Mouse (Mus musculus) macrophage (primary cell): Measurements from ENCODE around the gene Vmn2r90. TPM values are rescaled to one million over a fixed set of nuclear protein-coding genes. Genes with fewer than 3 reads are reported as not detected.
"Not testable (repeated sequence)": the region's sequence is repeated elsewhere in the genome, so short reads cannot be mapped to it uniquely, and the experiment has no call there.

Source experiments
- H3K27ac ChIP-seq: fragments of 350-480 bp; formaldehyde crosslinking; 2 replicates; pipeline ENCODE4 v1.9.0; 2021
- H3K36me3 ChIP-seq: fragments of 350-480 bp; formaldehyde crosslinking; 2 replicates; pipeline ENCODE4 v1.9.0; 2021; ENCODE audit errors: inconsistent target
- H3K4me3 ChIP-seq: fragments of 350-480 bp; formaldehyde crosslinking; 2 replicates; pipeline ENCODE4 v1.9.0; 2021; ENCODE audit errors: inconsistent target
- H3K79me2 ChIP-seq: fragments of 350-480 bp; formaldehyde crosslinking; 2 replicates; pipeline ENCODE4 v1.9.0; 2021; ENCODE audit errors: inconsistent target
- WGBS: methylation state at CpG from one replicate; pipeline ENCODE4 v1.1.7; 2026; ENCODE audit warnings: inconsistent platforms; ENCODE audit not compliant: missing documents; 5-methylcytosine and 5-hydroxymethylcytosine counted together
- polyA plus RNA-seq: library from polyadenylated mRNA; stranded (reverse); fragments of 250-400 nt; gene quantifications from 3 replicates; pipeline ENCODE4 v1.2.4, GENCODE M21; 2018; ENCODE audit warnings: inconsistent platforms
- total RNA-seq, 78 experiments: library from RNA; depleted of rRNA; stranded (reverse); fragments of 250-400 nt; gene quantifications; 1 replicate in 9 of 78; 2 replicates in 24 of 78; 3 replicates in 43 of 78; 4 replicates in 2 of 78; pipeline ENCODE4 v1.2.4; 2018; ENCODE audit warnings: inconsistent platforms in 56 of 78

Gene Vmn2r90
- 1 to 10 TPM in 3 of 26 experiments, under 1 TPM in 4, not detected in 19; 0.29 to 1.5 (median 0.71) TPM for total RNA-seq (2018; cell fraction: chromatin; rRNA removed)
- total RNA-seq (2018; cell fraction: cytosol; rRNA removed): under 1 TPM in 9 of 26 experiments, not detected in 17; 0.04 to 0.22 (median 0.10) TPM
- under 1 TPM in 9 of 26 experiments, not detected in 17; 0.12 to 0.84 (median 0.37) TPM for total RNA-seq (2018; cell fraction: nucleus; rRNA removed)
- not detected in 3 replicates for polyA plus RNA-seq

DNA sequence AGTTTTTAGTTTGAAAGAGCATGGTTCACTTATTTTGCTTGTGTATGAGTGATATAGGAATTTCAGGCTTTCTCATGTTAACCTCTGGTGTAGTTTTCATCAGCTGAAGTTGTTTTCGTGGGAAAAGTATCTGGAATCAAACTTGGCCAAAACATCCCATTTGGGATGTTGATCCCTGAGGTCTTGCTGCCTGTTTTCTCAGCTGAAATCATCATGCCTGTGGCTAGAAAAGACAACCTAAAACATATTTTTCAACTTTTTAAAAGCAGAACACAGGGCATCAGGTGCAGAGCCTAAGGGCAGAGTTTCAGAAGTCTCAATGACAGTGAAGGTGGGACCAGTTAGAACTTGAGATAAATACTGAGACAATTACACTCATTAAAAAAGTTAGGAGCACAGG, at the start of gene Vmn2r90:
Vmn2r90 (plus strand) TSS at position 301 of the 400 bp plus-strand sequence.
- Histone ChIP-seq H3K79me2 (no peaks in the 10 kb centered on the region), H3K4me3 (no peak within 1 kb of the TSS), H3K27ac (no peak within 1 kb of the TSS), H3K36me3 (no peaks in the 10 kb centered on the region)
- WGBS: 81% methylated on average over 1 of the region's 1 CpGs

DNA sequence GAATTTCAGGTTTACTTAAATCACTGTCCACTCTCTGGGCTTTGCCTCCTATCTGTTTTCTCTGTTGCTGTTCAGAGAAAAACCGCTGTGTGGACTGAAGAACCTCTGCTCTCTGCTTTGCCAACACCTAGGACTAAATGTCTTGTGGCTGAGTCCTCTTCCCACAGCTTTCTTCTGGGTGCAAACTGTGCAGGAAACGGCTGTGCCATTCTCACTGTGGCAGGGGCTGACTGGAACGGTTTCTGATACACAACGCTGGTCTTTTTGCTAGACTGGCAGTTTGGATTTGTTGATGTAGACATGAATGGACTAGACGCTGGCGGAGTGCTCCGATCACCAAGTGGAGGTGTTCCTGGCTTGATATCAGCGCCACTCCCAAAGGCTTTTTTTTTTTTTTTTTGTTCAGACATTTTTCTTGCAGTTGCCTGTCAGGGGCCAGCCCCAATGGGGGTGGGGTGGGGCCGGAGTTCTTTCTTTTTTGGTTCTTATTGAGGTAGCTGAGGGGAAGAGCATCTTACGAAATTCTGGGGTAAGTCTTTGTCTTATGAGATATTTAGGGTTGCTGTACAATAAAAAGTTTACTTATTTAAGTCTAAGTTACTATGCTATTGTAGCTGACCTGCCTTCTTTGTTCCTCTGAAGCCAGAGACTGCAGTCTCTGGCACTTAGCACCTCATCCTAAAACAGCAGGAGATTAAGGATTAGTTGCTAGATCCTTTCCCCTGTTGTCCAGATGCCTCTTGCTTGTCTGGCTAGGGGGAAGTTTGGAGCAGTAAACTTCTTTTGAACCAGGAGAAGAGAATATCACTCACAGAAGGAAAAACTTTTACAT, 48.3 kb upstream of the Vmn2r90 start:
- WGBS: 8% methylated on average over 10 of the region's 10 CpGs
- no peak overlapping the region for H3K4me3 ChIP-seq
- no peaks in the 10 kb centered on the region for H3K36me3 ChIP-seq
- no peaks in the 10 kb centered on the region for H3K79me2 ChIP-seq
- H3K27ac ChIP-seq: no peak overlapping the region

DNA sequence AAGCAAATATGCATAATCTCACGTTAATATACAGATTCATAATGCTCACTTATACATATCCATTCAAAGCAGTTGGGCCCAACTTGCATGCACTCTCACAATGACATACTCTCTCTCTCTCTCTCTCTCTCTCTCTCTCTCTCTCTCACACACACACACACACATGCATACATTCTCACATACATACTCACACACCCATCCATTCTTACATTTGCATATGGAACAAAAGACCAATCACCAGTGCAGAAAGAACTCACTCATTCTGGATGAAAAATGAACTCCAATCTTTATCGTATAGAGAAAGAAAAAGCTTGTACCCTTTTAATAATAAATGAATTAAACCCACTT, 47.7 kb upstream of the Vmn2r90 start:
- Histone ChIP-seq H3K4me3 (no peak overlapping the region), H3K27ac (no peak overlapping the region), H3K79me2 (no peaks in the 10 kb centered on the region), H3K36me3 (no peaks in the 10 kb centered on the region)
- WGBS: 63% methylated on average over 2 of the region's 2 CpGs

DNA sequence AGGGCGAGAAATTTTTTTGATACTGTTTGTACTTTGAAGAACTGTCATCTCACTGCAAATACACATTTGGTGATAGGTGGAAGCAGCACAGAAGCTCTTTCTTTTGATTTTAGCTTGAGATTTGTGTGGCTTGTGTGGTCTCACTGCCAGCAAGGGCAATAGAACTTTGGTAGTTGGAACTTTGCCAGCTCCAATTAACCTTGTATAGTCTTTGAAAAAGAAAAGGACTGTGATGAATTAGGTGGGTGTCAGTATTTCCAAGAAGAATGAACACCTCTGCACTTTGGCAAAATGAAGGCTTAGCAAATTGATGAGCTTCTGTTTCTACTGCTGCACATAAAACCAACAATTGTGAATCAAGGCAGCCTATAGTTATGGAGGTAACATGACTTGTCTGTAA, 24.8 kb upstream of the Vmn2r90 start:
- no peaks in the 10 kb centered on the region for H3K79me2 ChIP-seq
- WGBS: 93% methylated on average over 1 of the region's 1 CpGs
- no peaks in the 10 kb centered on the region for H3K36me3 ChIP-seq
- H3K27ac ChIP-seq: no peak overlapping the region
- no peak overlapping the region for H3K4me3 ChIP-seq

DNA sequence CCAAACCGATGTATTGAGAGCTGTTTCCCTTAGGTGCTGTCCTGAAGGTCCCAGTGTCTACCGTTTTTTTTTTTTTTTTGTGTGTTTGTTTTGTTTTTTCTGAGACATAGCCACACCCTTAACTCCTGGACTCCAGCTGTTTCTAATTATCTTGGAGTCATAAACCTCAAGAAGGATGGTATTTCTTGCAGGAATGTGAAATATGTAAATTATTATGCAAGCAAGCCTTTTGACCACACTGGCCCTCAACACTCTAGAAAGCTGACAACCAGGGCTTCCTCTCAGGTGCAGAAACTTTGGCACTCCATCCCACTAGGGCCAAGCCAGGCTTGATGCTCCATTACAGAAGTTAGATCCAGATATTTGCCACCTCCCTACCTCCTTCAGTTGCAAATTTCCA, 12.9 kb upstream of the Vmn2r90 start:
- no peak overlapping the region for H3K27ac ChIP-seq
- no peaks in the 10 kb centered on the region for H3K36me3 ChIP-seq
- no peaks in the 10 kb centered on the region for H3K79me2 ChIP-seq
- no peak overlapping the region for H3K4me3 ChIP-seq
- WGBS: 86% methylated on average over 2 of the region's 2 CpGs

DNA sequence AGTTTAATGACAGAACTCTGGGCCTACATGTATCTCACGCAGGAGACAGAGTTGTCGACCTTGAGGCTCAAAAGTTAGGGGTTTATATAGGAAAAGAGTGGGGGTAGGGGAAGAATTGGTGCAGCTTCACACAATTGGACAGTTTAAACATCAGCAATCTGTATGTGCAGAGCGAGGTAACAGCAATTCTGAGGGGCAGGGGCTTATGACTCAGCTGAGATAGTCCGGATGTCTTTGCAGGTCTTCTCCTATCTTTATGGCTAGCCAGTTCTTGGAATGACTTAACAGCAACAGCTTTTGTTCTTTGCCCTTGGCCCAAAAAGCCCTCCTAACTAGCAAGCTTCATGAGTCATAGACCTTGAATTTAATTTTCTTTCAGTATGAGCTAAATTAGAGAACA, 28.8 kb downstream of the Vmn2r90 start:
- not testable (repeated sequence) for H3K4me3 ChIP-seq, H3K36me3 ChIP-seq, H3K27ac ChIP-seq, H3K79me2 ChIP-seq
- WGBS: 79% methylated on average over 4 of the region's 4 CpGs

DNA sequence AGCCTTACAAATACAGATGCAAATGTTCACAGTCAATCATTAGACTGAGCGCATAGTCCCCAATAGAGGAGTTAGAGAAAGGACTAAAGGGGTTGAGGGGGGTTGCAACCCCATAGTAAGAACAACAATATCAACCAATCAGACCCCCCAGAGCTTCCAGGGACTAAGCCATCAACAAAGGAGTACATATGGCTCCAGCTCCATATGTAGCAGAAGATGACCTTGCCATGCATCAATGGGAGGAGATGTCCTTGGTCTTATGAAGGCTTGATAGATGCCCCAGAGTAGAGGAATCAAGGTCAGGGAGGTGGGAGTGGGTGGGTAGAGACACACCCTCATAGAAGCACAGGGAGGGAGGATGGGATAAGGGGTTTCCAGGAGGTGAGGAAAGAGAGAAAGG, 35.1 kb downstream of the Vmn2r90 start:
- WGBS: 100% methylated on average over 1 of the region's 1 CpGs
- Histone ChIP-seq H3K27ac (no peak overlapping the region), H3K79me2 (no peaks in the 10 kb centered on the region), H3K36me3 (no peaks in the 10 kb centered on the region), H3K4me3 (no peak overlapping the region)

DNA sequence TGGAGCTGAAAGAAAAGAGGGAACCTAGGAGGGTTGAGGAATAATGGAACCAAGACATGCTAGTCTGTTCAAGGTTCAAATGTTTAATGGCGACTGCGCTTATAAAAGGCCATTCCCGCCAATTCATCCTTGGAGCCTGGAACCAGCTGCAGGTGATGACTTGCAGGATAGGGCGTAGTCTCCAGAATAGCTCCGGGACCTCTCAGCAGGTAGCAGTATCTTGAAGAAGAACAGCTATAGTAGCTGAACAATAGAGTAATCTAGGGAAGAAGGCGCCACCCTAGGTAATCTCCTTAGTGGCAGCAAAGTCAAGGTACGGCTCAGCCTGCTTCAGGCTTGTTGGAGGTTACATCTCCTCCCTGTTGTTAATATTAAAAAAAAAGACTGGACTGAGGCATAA, 35.8 kb downstream of the Vmn2r90 start:
- H3K79me2 ChIP-seq, H3K36me3 ChIP-seq, H3K4me3 ChIP-seq, H3K27ac ChIP-seq: not testable (repeated sequence)
- WGBS: 91% methylated on average over 7 of the region's 7 CpGs

DNA sequence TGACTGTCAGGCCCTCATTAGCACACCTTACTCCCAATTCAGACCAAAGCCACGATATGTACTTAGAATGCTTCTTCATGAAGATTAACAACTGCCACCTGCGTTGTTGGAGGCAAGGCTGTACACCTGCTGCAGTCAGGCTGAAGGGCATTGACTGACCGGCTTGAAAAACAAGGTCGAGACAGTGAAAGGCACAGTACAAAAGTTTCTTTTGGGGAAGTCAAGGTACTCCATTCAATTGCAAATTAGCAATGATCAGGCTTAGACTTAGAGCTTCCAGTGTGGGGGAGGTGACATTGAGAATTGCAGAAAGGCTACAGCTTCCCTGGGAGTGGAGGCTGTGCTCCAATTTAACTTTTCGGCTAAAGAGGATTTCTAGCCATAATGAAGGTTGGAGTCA, 36.4 kb downstream of the Vmn2r90 start:
- not testable (repeated sequence) for H3K36me3 ChIP-seq, H3K4me3 ChIP-seq, H3K27ac ChIP-seq, H3K79me2 ChIP-seq
- 87% methylated on average over 5 of the region's 5 CpGs for WGBS

DNA sequence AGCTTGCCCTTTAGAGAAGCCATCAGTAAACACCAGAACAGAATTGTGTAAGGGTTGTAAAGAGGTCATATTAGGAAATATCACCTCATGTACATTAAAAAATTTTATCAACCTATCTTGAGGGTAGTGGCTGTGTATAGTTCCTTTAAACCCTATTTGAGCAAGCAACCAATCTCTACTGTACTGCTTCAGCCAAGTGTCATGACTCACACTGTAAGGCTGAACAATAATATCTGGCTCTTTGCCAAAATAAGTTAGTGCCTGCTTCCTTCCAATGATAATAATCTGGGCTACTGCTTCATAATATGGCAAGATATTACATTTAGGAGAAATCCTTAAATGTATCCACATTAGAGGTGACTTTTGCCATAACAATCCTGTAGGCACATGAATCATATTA, 38.0 kb downstream of the Vmn2r90 start:
- not testable (repeated sequence) for H3K27ac ChIP-seq, H3K4me3 ChIP-seq, H3K79me2 ChIP-seq, H3K36me3 ChIP-seq

DNA sequence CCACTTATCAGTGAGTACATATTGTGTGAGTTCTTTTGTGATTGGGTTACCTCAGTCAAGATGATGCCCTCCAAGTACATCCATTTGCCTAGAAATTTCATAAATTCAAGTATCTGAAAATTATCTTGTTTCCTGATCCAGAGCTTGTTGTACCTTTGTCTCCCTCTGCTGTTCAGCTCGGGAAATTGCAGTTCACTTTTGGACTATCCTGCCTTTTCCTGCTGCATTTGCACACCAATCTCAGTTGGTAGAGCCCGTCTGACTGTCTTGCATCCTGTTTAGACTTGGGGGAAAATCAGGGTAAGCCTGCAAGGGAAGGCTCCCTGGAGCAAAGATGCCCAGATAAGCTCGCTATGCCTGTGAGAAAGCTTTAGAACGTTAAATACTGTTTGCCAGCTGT, 45.8 kb downstream of the Vmn2r90 start:
- WGBS: 6% methylated on average over 4 of the region's 4 CpGs
- H3K36me3 ChIP-seq, H3K79me2 ChIP-seq, H3K27ac ChIP-seq, H3K4me3 ChIP-seq: not testable (repeated sequence)

DNA sequence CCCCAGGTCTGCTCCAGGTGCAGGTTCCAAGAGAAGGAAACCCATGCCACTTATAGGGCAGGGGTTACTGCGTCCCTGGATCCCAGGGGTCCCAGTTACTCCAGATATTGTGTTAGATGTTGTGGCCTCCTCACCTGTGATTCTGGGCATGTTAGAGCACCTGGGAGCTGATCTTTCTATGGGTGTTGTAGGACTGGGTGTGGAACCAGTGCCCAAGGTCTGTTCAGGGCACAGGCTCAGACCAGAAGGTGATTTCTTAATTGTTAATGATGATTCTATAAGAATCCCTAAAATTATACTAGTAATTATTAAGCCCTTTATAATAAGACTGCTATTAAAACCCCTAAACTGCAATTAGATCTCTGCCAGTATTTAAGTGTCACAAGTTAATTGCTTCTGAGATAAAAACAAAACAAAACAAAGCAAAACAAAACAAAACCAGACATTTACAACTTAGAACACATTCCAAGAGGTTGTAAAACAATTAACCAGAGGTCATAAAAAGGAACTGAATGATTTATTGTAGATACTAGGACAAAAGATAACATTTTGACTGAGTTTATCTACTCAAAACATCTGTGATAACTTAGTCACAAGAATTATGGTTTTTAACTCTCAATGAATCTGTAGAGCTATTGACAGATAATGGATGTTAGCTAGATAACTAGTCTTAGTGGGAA, 59.2 kb downstream of the Vmn2r90 start:
- H3K4me3 ChIP-seq: no peak overlapping the region
- 92% methylated on average over 1 of the region's 1 CpGs for WGBS
- no peaks in the 10 kb centered on the region for H3K79me2 ChIP-seq
- H3K27ac ChIP-seq: no peak overlapping the region
- no peaks in the 10 kb centered on the region for H3K36me3 ChIP-seq

DNA sequence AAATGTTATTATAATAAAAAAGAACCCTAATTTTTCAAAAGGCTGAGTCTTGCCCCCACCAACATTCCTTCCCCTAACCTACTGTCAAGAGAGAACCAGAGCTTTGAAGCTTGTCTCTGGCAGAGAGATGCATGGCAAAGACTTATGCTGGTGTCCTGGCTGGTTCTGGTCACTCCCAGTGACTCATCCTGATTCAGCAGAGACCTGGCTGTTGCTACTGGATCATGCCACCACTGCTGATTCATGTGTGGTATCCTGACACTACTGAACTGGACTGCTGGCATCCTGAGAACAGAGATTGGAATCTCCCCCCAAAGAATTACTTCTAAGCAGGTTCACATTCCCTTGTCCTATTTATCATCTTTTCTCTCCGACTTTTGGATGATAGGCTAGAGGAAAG, 60.7 kb downstream of the Vmn2r90 start:
- H3K79me2 ChIP-seq: no peaks in the 10 kb centered on the region
- no peak overlapping the region for H3K27ac ChIP-seq
- WGBS: 30% methylated on average over 1 of the region's 1 CpGs
- no peak overlapping the region for H3K4me3 ChIP-seq
- no peaks in the 10 kb centered on the region for H3K36me3 ChIP-seq

DNA sequence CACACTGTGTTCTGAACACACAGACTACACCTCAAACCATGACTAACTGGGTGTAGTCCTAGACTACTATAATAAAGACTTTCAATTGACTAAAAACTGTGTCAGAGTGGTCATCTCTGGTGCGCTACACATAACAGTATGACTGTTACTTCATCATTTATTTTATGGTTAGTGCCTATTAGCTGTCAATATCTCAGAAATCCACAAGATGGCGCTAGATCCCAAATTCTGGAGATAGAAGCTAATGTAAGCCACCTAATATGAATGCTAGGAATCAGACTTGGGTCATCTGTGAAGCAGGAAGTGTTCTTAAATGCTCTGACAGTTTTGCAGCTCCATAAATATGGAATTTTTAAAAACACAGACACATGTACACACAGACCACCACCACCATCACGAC, 62.9 kb downstream of the Vmn2r90 start:
- no peak overlapping the region for H3K4me3 ChIP-seq
- H3K36me3 ChIP-seq: no peaks in the 10 kb centered on the region
- 26% methylated on average over 3 of the region's 3 CpGs for WGBS

More for the DNA sequence above, 62.9 kb downstream of the Vmn2r90 start:
- Histone ChIP-seq H3K79me2 (no peaks in the 10 kb centered on the region), H3K27ac (no peak overlapping the region)
